Mouse (Mus musculus) bone marrow macrophage, adult 2 months (primary cell): ENCODE measurements around the gene Ndrg4.

Experiments
- CTCF ChIP-seq: IDR thresholded peaks from 2 replicates; pipeline ENCODE4 v1.5.1; 2012; ENCODE audit warnings: low read depth, mild to moderate bottlenecking, low read length, moderate library complexity
- POLR2A ChIP-seq: IDR thresholded peaks from 2 replicates; pipeline ENCODE4 v1.6.1; 2012; ENCODE audit warnings: mild to moderate bottlenecking, low read depth, low read length, borderline replicate concordance

DNA sequence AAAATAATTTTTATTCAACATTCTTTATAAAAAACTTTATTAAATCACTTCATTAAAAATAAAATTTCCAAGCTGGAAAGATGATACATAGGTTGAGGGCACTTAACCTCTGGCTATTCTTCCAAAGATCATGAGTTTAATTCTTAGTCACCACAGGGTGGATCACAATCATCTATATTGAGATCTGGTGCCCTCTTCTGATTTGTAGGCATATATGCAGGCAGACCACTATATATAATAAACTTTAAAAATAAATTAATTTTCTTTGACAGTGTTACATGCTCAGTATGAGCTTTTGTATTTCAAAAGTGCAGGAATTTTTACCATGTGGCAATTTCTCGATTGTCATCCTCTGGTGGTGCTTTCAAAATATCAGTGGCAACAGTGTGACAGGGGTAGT, 87.4 kb downstream of the Ndrg4 start:
- TF ChIP-seq CTCF: no peak
- no peak for TF ChIP-seq POLR2A
